Mouse (Mus musculus): ENCODE results near the gene Clcnkb. TPM values are rescaled to one million over a fixed set of nuclear protein-coding genes. Genes with fewer than 3 reads are reported as not detected.
A peak's percentile ranks its signal among the peaks of the same experiment; 100 is the strongest.

Clcnkb gene
- polyA plus RNA-seq, 1 experiment, result 0.23 TPM

GRCm38 (mm10) chr4:141379674-141380073 is 36.1 kb downstream of the Clcnkb start:
- Histone ChIP-seq H3K79me2 (ENCODE audit: control insufficient read depth, insufficient read depth) (no peaks in the 10 kb centered on the region), H3ac (ENCODE audit: control insufficient read depth, insufficient read length) (no peak overlapping the region), H3K36me3 (ENCODE audit: control insufficient read depth, insufficient read depth) (no peaks in the 10 kb centered on the region), H3K4me3 (no peak overlapping the region), H3K27me3 (ENCODE audit: control insufficient read depth, insufficient read depth, insufficient read length) (peaks cover 6% of the 10 kb centered on the region), H3K4me2 (ENCODE audit: low read depth) (no peak overlapping the region)
- TF ChIP-seq USF1 (IDR thresholded peaks at IDR 0.05; ENCODE audit: low read depth) (no peak), TCF3 (IDR thresholded peaks at IDR 0.05; ENCODE audit: insufficient read length, low read depth) (no peak), MYOD1 (IDR thresholded peaks at IDR 0.05; ENCODE audit: control insufficient read depth in 1 of 3, insufficient read length in 2 of 3, low read depth in 2 of 3) (no peak), TCF12 (IDR thresholded peaks at IDR 0.05; ENCODE audit: insufficient read depth, poor library complexity, severe bottlenecking) (no peak), SRF (IDR thresholded peaks at IDR 0.05; ENCODE audit: control insufficient read depth, insufficient read length, low read depth) (no peak), E2F4 (IDR thresholded peaks at IDR 0.05; ENCODE audit: insufficient read depth) (no peak), MAX (IDR thresholded peaks at IDR 0.05; ENCODE audit: low read depth) (no peak)

GRCm38 (mm10) chr4:141372426-141372825 is 43.4 kb downstream of the Clcnkb start:
- TF ChIP-seq REST (IDR thresholded peaks at IDR 0.05; ENCODE audit: insufficient read depth, insufficient read length) (no peak), TCF3 (IDR thresholded peaks at IDR 0.05; ENCODE audit: insufficient read length, low read depth) (no peak), SRF (IDR thresholded peaks at IDR 0.05; ENCODE audit: control insufficient read depth, insufficient read length, low read depth) (no peak), MAX (IDR thresholded peaks at IDR 0.05; ENCODE audit: low read depth) (no peak), POLR2AphosphoS2 (IDR thresholded peaks at IDR 0.05; ENCODE audit: insufficient read length, low read depth) (no peak), CEBPB (IDR thresholded peaks at IDR 0.05; ENCODE audit: insufficient read depth, poor library complexity, severe bottlenecking) (no peak), USF1 (IDR thresholded peaks at IDR 0.05; ENCODE audit: low read depth) (no peak), MYOG (IDR thresholded peaks at IDR 0.05; ENCODE audit: control insufficient read depth in 1 of 3, insufficient read depth in 1 of 3, insufficient read length in 2 of 3, low read depth in 2 of 3) (no peak), POLR2A (IDR thresholded peaks at IDR 0.05; ENCODE audit: insufficient read length, low read depth) (no peak), TCF12 (IDR thresholded peaks at IDR 0.05; ENCODE audit: insufficient read depth, poor library complexity, severe bottlenecking) (no peak), E2F4 (IDR thresholded peaks at IDR 0.05; ENCODE audit: insufficient read depth) (no peak), MYOD1 (IDR thresholded peaks at IDR 0.05; ENCODE audit: control insufficient read depth in 1 of 3, insufficient read length in 2 of 3, low read depth in 2 of 3) (no peak)
- no peaks in the 10 kb centered on the region for H3K79me2 ChIP-seq (ENCODE audit: control insufficient read depth, insufficient read depth)
- H3K4me2 ChIP-seq (ENCODE audit: low read depth), result no peak overlapping the region
- no peaks in the 10 kb centered on the region for H3K36me3 ChIP-seq (ENCODE audit: control insufficient read depth, insufficient read depth)
- H3K27me3 ChIP-seq (ENCODE audit: control insufficient read depth, insufficient read depth, insufficient read length), result peaks cover 6% of the 10 kb centered on the region
- H3K4me3 ChIP-seq, result no peak overlapping the region
- H3ac ChIP-seq (ENCODE audit: control insufficient read depth, insufficient read length), result no peak overlapping the region

- no peak for TF ChIP-seq MAX (IDR thresholded peaks at IDR 0.05; ENCODE audit: low read depth)
- peak in 1 of 3 experiments; percentile 46 for TF ChIP-seq MYOG (IDR thresholded peaks at IDR 0.05; ENCODE audit: control insufficient read depth in 1 of 3, insufficient read depth in 1 of 3, insufficient read length in 2 of 3, low read depth in 2 of 3)
- no peak for TF ChIP-seq POLR2AphosphoS2 (IDR thresholded peaks at IDR 0.05; ENCODE audit: insufficient read length, low read depth)
- H3K36me3 ChIP-seq (ENCODE audit: control insufficient read depth, insufficient read depth), result no peaks in the 10 kb centered on the region
- no peaks in the 10 kb centered on the region for H3K79me2 ChIP-seq (ENCODE audit: control insufficient read depth, insufficient read depth)
- peak within 1 kb of the TSS; percentile 6 for H3ac ChIP-seq (ENCODE audit: control insufficient read depth, insufficient read length)
- H3K4me3 ChIP-seq, result no peak within 1 kb of the TSS
- H3K4me2 ChIP-seq (ENCODE audit: low read depth), result peak within 1 kb of the TSS; percentile 34
- peaks cover 6% of the 10 kb centered on the region for H3K27me3 ChIP-seq (ENCODE audit: control insufficient read depth, insufficient read depth, insufficient read length)
These were observed 47.6 kb downstream of the Clcnkb start, which contains the start of gene Fam131c for GRCm38 (mm10) chr4:141367997-141368791. TSS of gene Fam131c (plus strand) at chr4:141368220.

- Histone ChIP-seq H3ac (ENCODE audit: control insufficient read depth, insufficient read length) (no peak overlapping the region), H3K4me2 (ENCODE audit: low read depth) (no peak overlapping the region), H3K36me3 (ENCODE audit: control insufficient read depth, insufficient read depth) (no peaks in the 10 kb centered on the region), H3K4me3 (no peak overlapping the region), H3K27me3 (ENCODE audit: control insufficient read depth, insufficient read depth, insufficient read length) (peaks cover 6% of the 10 kb centered on the region), H3K79me2 (ENCODE audit: control insufficient read depth, insufficient read depth) (no peaks in the 10 kb centered on the region)
- TF ChIP-seq MYOD1 (IDR thresholded peaks at IDR 0.05; ENCODE audit: control insufficient read depth in 1 of 3, insufficient read length in 2 of 3, low read depth in 2 of 3) (peak in 2 of 3 experiments; percentile 51 to 66), E2F4 (IDR thresholded peaks at IDR 0.05; ENCODE audit: insufficient read depth) (no peak), SRF (IDR thresholded peaks at IDR 0.05; ENCODE audit: control insufficient read depth, insufficient read length, low read depth) (no peak), USF1 (IDR thresholded peaks at IDR 0.05; ENCODE audit: low read depth) (no peak), MYOG (IDR thresholded peaks at IDR 0.05; ENCODE audit: control insufficient read depth in 1 of 3, insufficient read depth in 1 of 3, insufficient read length in 2 of 3, low read depth in 2 of 3) (peak in 1 of 3 experiments; percentile 11)
These were observed 49.9 kb downstream of the Clcnkb start for GRCm38 (mm10) chr4:141365876-141366275.

GRCm38 (mm10) chr4:141365126-141365525 is 50.7 kb downstream of the Clcnkb start:
- H3K79me2 ChIP-seq (ENCODE audit: control insufficient read depth, insufficient read depth), result no peaks in the 10 kb centered on the region
- TF ChIP-seq USF1 (IDR thresholded peaks at IDR 0.05; ENCODE audit: low read depth) (no peak), TCF3 (IDR thresholded peaks at IDR 0.05; ENCODE audit: insufficient read length, low read depth) (no peak), POLR2A (IDR thresholded peaks at IDR 0.05; ENCODE audit: insufficient read length, low read depth) (no peak), REST (IDR thresholded peaks at IDR 0.05; ENCODE audit: insufficient read depth, insufficient read length) (no peak), MAX (IDR thresholded peaks at IDR 0.05; ENCODE audit: low read depth) (no peak), MYOG (IDR thresholded peaks at IDR 0.05; ENCODE audit: control insufficient read depth in 1 of 3, insufficient read depth in 1 of 3, insufficient read length in 2 of 3, low read depth in 2 of 3) (no peak), E2F4 (IDR thresholded peaks at IDR 0.05; ENCODE audit: insufficient read depth) (no peak), SRF (IDR thresholded peaks at IDR 0.05; ENCODE audit: control insufficient read depth, insufficient read length, low read depth) (no peak), TCF12 (IDR thresholded peaks at IDR 0.05; ENCODE audit: insufficient read depth, poor library complexity, severe bottlenecking) (no peak), POLR2AphosphoS2 (IDR thresholded peaks at IDR 0.05; ENCODE audit: insufficient read length, low read depth) (no peak), MYOD1 (IDR thresholded peaks at IDR 0.05; ENCODE audit: control insufficient read depth in 1 of 3, insufficient read length in 2 of 3, low read depth in 2 of 3) (no peak), CEBPB (IDR thresholded peaks at IDR 0.05; ENCODE audit: insufficient read depth, poor library complexity, severe bottlenecking) (no peak)
- H3K4me3 ChIP-seq, result no peak overlapping the region
- H3K4me2 ChIP-seq (ENCODE audit: low read depth), result no peak overlapping the region
- H3K27me3 ChIP-seq (ENCODE audit: control insufficient read depth, insufficient read depth, insufficient read length), result peaks cover 6% of the 10 kb centered on the region
- H3K36me3 ChIP-seq (ENCODE audit: control insufficient read depth, insufficient read depth), result no peaks in the 10 kb centered on the region
- no peak overlapping the region for H3ac ChIP-seq (ENCODE audit: control insufficient read depth, insufficient read length)
